Comparison of ENCODE assay signal across 8 mouse cellular contexts in the genomic region with DNA sequence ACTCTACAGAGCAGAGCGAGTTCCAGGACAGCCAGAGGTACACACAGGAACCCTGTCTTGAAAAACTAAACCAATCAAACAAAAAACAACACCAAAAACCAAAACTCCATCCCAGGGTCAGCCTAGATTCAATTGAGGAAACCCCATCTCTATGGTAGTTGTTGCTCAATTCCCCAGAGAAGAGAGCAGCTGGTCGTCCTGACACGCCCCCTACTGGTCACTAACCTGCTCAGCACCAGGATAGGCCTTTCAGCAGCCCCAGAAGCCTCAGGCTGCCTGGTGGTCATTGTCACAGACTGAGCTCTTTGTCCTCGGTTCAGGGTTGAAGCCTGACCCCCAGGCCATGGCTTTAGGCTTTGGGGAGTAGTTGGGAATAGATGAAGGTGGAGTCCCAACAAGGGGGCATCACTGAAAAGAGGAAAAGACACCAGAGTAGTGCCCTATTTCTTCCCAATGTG. TPM values are rescaled to one million over a fixed set of nuclear protein-coding genes. Genes with fewer than 3 reads are reported as not detected.
DNase-seq lines count a peak whose midpoint lies in the region; ATAC-seq and TF ChIP-seq lines count a peak whose summit lies in the region.

Prpsap1 (minus strand) TSS at position 408 of the 458 bp plus-strand sequence.

- peak within 1 kb of the TSS; percentile 94 for H3K27ac ChIP-seq in intestine, embryonic 16.5 days (ENCODE audit: low read length)
- no peak within 1 kb of the TSS for H3K27ac ChIP-seq in midbrain, embryonic 16.5 days (ENCODE audit: low read length)
- H3K27ac ChIP-seq in testis, adult 2 months (ENCODE audit: control insufficient read depth, insufficient read depth, low read depth, low read length): peak within 1 kb of the TSS; percentile 79

- no peak for TF ChIP-seq POLR2A in testis, adult 2 months (IDR thresholded peaks at IDR 0.05; ENCODE audit: control insufficient read depth, low read depth, low read length)

- no peaks in the 10 kb centered on the region for H3K36me3 ChIP-seq in intestine, embryonic 16.5 days (ENCODE audit: control insufficient read depth, insufficient read depth, low read length)
- H3K36me3 ChIP-seq in midbrain, embryonic 16.5 days (ENCODE audit: control insufficient read depth, insufficient read depth, low read length): no peaks in the 10 kb centered on the region
- no peaks in the 10 kb centered on the region for H3K36me3 ChIP-seq in testis, adult 2 months (ENCODE audit: control insufficient read depth, insufficient read depth, low read length)

- no peaks in the 10 kb centered on the region for H3K27me3 ChIP-seq in intestine, embryonic 16.5 days (replicated peaks; ENCODE audit: control insufficient read depth, insufficient read depth, low read length)
- no peaks in the 10 kb centered on the region for H3K27me3 ChIP-seq in midbrain, embryonic 16.5 days (ENCODE audit: control insufficient read depth, insufficient read depth, low read depth, low read length)
- H3K27me3 ChIP-seq in testis, adult 2 months (ENCODE audit: control insufficient read depth, insufficient read depth, low read length): no peaks in the 10 kb centered on the region

- ATAC-seq in common myeloid progenitor, adult 5-6 weeks (replicated peaks; ENCODE audit: low read depth, poor library complexity, severe bottlenecking): peak; percentile 55
- ATAC-seq in granulocyte monocyte progenitor cell, adult 5-6 weeks (replicated peaks; ENCODE audit: poor library complexity, severe bottlenecking): peak; percentile 80
- ATAC-seq in intestine, embryonic 16.5 days: no peak
- ATAC-seq in midbrain, embryonic 16.5 days: no peak

- H3K9me3 ChIP-seq in intestine, embryonic 16.5 days (ENCODE audit: control insufficient read depth, low read length): 0 out of 2 replicates have a peak, but pooled peaks cover 2% of the 10 kb centered on the region
- H3K9me3 ChIP-seq in midbrain, embryonic 16.5 days (replicated peaks; ENCODE audit: control insufficient read depth, low read length, poor library complexity, severe bottlenecking): no peaks in the 10 kb centered on the region

- no peak within 1 kb of the TSS for H3K4me3 ChIP-seq in intestine, embryonic 16.5 days (ENCODE audit: low read length)
- no peak within 1 kb of the TSS for H3K4me3 ChIP-seq in midbrain, embryonic 16.5 days (ENCODE audit: low read depth, low read length)
- peak within 1 kb of the TSS; percentile 26 for H3K4me3 ChIP-seq in testis, adult 2 months (ENCODE audit: control insufficient read depth, low read depth, low read length)

- peak; percentile 81; the same call in 1 of the 2 replicates for TF ChIP-seq CTCF in testis, adult 2 months (IDR thresholded peaks at IDR 0.05; ENCODE audit: control insufficient read depth, insufficient read depth, insufficient replicate concordance, low read depth, low read length)

- H3K4me2 ChIP-seq in intestine, embryonic 16.5 days (ENCODE audit: low read depth, low read length): peak within 1 kb of the TSS; percentile 16; the same call in 1 of the 2 replicates
- no peak within 1 kb of the TSS for H3K4me2 ChIP-seq in midbrain, embryonic 16.5 days (ENCODE audit: low read length)

- peak within 1 kb of the TSS; percentile 35; the same call in 1 of the 2 replicates for H3K9ac ChIP-seq in intestine, embryonic 16.5 days (ENCODE audit: low read depth, low read length)
- H3K9ac ChIP-seq in midbrain, embryonic 16.5 days (ENCODE audit: low read depth, low read length): no peak within 1 kb of the TSS

- peaks cover 24% of the 10 kb centered on the region for H3K4me1 ChIP-seq in intestine, embryonic 16.5 days (ENCODE audit: control insufficient read depth, insufficient read depth, low read length)
- peaks cover 10% of the 10 kb centered on the region for H3K4me1 ChIP-seq in midbrain, embryonic 16.5 days (ENCODE audit: control insufficient read depth, insufficient read depth, low read length)
- H3K4me1 ChIP-seq in testis, adult 2 months (ENCODE audit: control insufficient read depth, insufficient read depth, low read length): peaks cover 14% of the 10 kb centered on the region

- DNase-seq in left cerebral cortex, adult 18-20 months (ENCODE audit: low spot score in 2 of 2): peak in 1 of 2 experiments; percentile 40
- DNase-seq in left cerebral cortex, adult 11 months (ENCODE audit: low spot score): no peak
- peak; percentile 77 for DNase-seq in liver

- 28% methylated on average over 4 of the region's 4 CpGs for WGBS in intestine, embryonic 16.5 days
- 27% methylated on average over 4 of the region's 4 CpGs for WGBS in midbrain, embryonic 16.5 days

RNA-seq across cellular contexts. Expression of gene Prpsap1, which starts in this region (rescaled TPM):
- total RNA-seq in left cerebral cortex, adult 18-20 months (2021): 10 to 100 TPM; 82.7 to 89.4 TPM
- 28.1 and 35.2 TPM in 2 replicates for total RNA-seq in common myeloid progenitor, adult 5-6 weeks (2017)
- total RNA-seq in granulocyte monocyte progenitor cell, adult 5-6 weeks (2014; fragmentation: Nextera tagmentation): 79.6 and 83.4 TPM in 2 replicates
- 26.0 and 53.2 TPM in 2 replicates for total RNA-seq in granulocyte monocyte progenitor cell, adult 5-6 weeks (2017)
- 260 and 274 TPM in 2 replicates for polyA plus RNA-seq in intestine, embryonic 16.5 days (2015; fragmentation: Nextera tagmentation; extraction: Ambion mirVana)
- polyA plus RNA-seq in midbrain, embryonic 16.5 days (2015; fragmentation: Nextera tagmentation; extraction: Ambion mirVana): 177 and 198 TPM in 2 replicates
- polyA plus RNA-seq in testis, adult 2 months (2012; rRNA removed): 58.2 and 59.0 TPM in 2 replicates

Comparison
In these comparisons a context has a peak if more than half of its experiments do, and no peak if none do; other contexts are left out.
1. ATAC-seq: peak in common myeloid progenitor, adult 5-6 weeks (single experiment) and granulocyte monocyte progenitor cell, adult 5-6 weeks (single experiment); none in intestine, embryonic 16.5 days (single experiment) and midbrain, embryonic 16.5 days (single experiment).